Mouse (Mus musculus) kidney, postnatal 0 days (tissue): ENCODE results near the gene Rundc1. TPM values are rescaled to one million over a fixed set of nuclear protein-coding genes. Genes with fewer than 3 reads are reported as not detected.

ENCODE experiments used
- ATAC-seq: fragments of 200-750 bp; cut with Nextera tagmentation; replicated peaks from 2 replicates; pipeline ENCODE4 v1.8.0; 2017; ENCODE audit warnings: low read depth, moderate number of reproducible peaks, moderate TSS enrichment, moderate library complexity; ENCODE audit not compliant: low FRiP score
- DNase-seq: peaks from one replicate; pipeline ENCODE4 v3.0.0-alpha.2; 2016; ENCODE audit warnings: low spot score
- H3K27ac ChIP-seq: fragments of 300-500 bp; sonication (generic); 2 replicates; pipeline ENCODE4 v1.5.1; 2014; ENCODE audit warnings: mild to moderate bottlenecking
- H3K27me3 ChIP-seq: fragments of 300-500 bp; sonication (generic); 2 replicates; pipeline ENCODE4 v1.6.1; 2014; ENCODE audit warnings: low read length, mixed read lengths; ENCODE audit not compliant: insufficient read depth
- H3K36me3 ChIP-seq: fragments of 300-500 bp; sonication (generic); 2 replicates; pipeline ENCODE4 v1.6.1; 2014; ENCODE audit warnings: low read length, mixed read lengths; ENCODE audit not compliant: insufficient read depth
- H3K4me1 ChIP-seq: fragments of 300-500 bp; sonication (generic); replicated peaks from 2 replicates; pipeline ENCODE4 v1.6.1; 2014; ENCODE audit warnings: antibody characterized with exemption, low read length, mixed read lengths; ENCODE audit not compliant: insufficient read depth
- H3K4me2 ChIP-seq: fragments of 300-500 bp; sonication (generic); 2 replicates; pipeline ENCODE4 v1.6.1; 2014; ENCODE audit warnings: mild to moderate bottlenecking, low read length, moderate library complexity, mixed read lengths
- H3K4me3 ChIP-seq: fragments of 300-500 bp; sonication (generic); replicated peaks from 2 replicates; pipeline ENCODE4 v1.5.1; 2014; ENCODE audit warnings: low read depth, low read length
- H3K9ac ChIP-seq: fragments of 300-500 bp; sonication (generic); 2 replicates; pipeline ENCODE4 v1.6.1; 2014; ENCODE audit warnings: low read depth, low read length
- H3K9me3 ChIP-seq: fragments of 300-500 bp; sonication (generic); replicated peaks from 2 replicates; pipeline ENCODE4 v1.6.1; 2016; ENCODE audit warnings: low read length, inconsistent platforms, mixed read lengths
- CTCF ChIP-seq: IDR thresholded peaks from 2 replicates; pipeline ENCODE4 v1.5.1; 2016; ENCODE audit warnings: antibody characterized with exemption, low read depth, mild to moderate bottlenecking, moderate library complexity
- WGBS: fragments of 180-500 bp; shearing (Covaris S2); extraction: QIAGEN DNeasy Blood & Tissue Kit; methylation state at CpG from one replicate; pipeline ENCODE4 v1.1.7; 2014; 5-methylcytosine and 5-hydroxymethylcytosine counted together
- microRNA-seq: library from miRNA; unstranded; fragments of <30 nt; microRNA quantifications from one replicate; pipeline ENCODE4, GENCODE M21; 2016
- polyA plus RNA-seq: library from polyadenylated mRNA; unstranded; fragments of >200 nt; fragmentation: Nextera tagmentation; extraction: Ambion mirVana; gene quantifications from 2 replicates; pipeline ENCODE4 v1.2.1, GENCODE M21; 2015

Rundc1 gene
- polyA plus RNA-seq, 1 experiment from 2014 or later: 19.6 TPM

DNA sequence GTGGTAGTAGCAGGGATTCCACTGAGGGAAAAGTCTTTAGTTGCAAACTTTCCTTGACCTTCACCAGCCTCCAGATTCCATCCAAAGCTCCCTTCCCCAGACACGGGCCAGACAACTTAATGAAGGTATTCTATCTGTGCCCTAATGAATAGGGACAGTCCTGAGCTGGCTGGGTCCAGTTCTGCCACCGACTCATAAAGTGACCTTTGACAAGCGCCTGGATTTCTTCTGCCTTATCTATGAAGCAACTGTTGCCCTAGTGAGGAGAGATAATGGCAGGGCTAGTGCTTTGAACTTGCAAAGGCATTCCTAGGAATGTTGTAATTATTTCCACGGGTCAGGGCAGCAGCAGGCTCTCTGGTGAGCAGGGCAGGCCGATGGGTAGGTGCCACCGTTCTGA is 56.0 kb downstream of the Rundc1 start:
- Histone ChIP-seq H3K9ac (no peak overlapping the region), H3K4me1 (no peaks in the 10 kb centered on the region; the same call in 1 of the 2 replicates), H3K9me3 (no peaks in the 10 kb centered on the region), H3K36me3 (no peaks in the 10 kb centered on the region), H3K4me3 (no peak overlapping the region), H3K27ac (no peak overlapping the region), H3K4me2 (no peak overlapping the region), H3K27me3 (no peaks in the 10 kb centered on the region)
- TF ChIP-seq CTCF: no peak
- ATAC-seq (no peak), DNase-seq (no peak)
- 63% methylated on average over 6 of the region's 6 CpGs for WGBS

DNA sequence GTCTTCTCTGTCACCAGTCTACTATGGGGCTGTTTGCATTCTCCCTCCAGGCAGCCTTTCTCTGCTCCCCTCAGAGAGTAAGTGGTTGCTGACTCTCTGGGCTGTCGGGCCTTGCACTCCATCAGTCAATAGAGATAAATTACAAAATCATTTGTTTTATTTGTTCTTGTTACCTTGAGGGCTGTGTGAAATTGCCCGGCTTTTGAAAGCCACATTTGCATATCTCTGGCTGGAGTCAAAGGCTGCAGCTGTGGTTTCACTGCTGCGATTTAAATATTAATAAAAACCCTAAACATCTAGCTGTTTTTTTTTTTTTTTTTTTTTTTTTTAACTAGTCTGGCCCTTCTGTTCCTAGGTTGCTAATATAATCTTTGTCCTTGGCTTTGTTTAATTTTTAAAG is 58.9 kb downstream of the Rundc1 start:
- no peak overlapping the region for H3K4me2 ChIP-seq
- ATAC-seq (no peak), DNase-seq (no peak)
- H3K27ac ChIP-seq: no peak overlapping the region
- 35% methylated on average over 3 of the region's 3 CpGs for WGBS
- TF ChIP-seq CTCF: no peak
- H3K4me1 ChIP-seq: no peaks in the 10 kb centered on the region; the same call in 1 of the 2 replicates
- no peak overlapping the region for H3K4me3 ChIP-seq
- H3K9me3 ChIP-seq: no peaks in the 10 kb centered on the region
- no peak overlapping the region for H3K9ac ChIP-seq
- 0 out of 2 replicates have a peak, but pooled peaks cover 4% of the 10 kb centered on the region for H3K36me3 ChIP-seq
- no peaks in the 10 kb centered on the region for H3K27me3 ChIP-seq

DNA sequence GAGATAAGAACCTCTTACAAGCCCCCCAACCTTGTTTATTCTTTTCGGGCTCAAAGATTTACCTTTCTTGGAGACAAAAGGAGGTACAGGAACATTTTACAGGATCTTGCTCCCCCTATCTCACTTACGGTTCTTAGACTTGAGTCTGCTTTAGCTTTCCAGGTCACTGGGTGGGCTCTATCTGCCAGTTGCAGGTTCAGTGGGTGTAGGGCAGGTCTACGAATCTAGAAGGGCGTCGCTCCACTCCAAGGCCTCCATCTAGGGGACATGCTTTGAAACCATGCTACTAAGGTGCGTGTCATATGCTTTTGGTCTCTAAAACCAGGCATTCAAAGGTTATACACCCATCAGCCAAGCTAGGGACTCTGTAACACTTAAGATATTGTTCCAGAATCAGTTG is 59.4 kb downstream of the Rundc1 start:
- Histone ChIP-seq H3K4me2 (no peak overlapping the region), H3K9me3 (no peaks in the 10 kb centered on the region), H3K4me1 (no peaks in the 10 kb centered on the region; the same call in 1 of the 2 replicates), H3K36me3 (0 out of 2 replicates have a peak, but pooled peaks cover 4% of the 10 kb centered on the region), H3K9ac (no peak overlapping the region), H3K4me3 (no peak overlapping the region), H3K27me3 (no peaks in the 10 kb centered on the region), H3K27ac (no peak overlapping the region)
- no peak for TF ChIP-seq CTCF
- no peak for DNase-seq
- WGBS: 83% methylated on average over 6 of the region's 6 CpGs
- ATAC-seq: no peak

DNA sequence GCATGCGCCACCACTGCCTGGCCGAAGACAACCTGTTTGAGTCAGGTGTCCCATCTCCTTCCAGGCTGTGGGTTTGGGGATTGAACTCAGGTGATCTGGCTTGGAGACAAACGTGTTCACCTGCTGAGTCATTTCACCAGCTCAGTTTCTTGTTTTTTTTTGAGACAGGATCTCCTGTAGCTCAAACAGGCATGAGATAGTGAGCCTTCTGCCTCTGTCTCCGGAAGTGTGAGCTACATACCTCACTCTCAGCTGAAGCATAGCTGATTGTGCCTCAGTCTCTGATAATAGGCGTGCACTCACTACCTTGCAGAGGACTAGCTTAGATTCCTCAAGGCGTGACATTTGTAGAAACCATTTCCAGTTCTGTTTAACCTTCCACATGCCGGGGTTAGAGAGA is 59.9 kb downstream of the Rundc1 start:
- Histone ChIP-seq H3K36me3 (0 out of 2 replicates have a peak, but pooled peaks cover 4% of the 10 kb centered on the region), H3K4me3 (no peak overlapping the region), H3K4me2 (no peak overlapping the region), H3K4me1 (no peaks in the 10 kb centered on the region), H3K9me3 (no peaks in the 10 kb centered on the region), H3K27me3 (no peaks in the 10 kb centered on the region), H3K27ac (no peak overlapping the region), H3K9ac (no peak overlapping the region)
- ATAC-seq: no peak
- WGBS: 87% methylated on average over 7 of the region's 7 CpGs
- TF ChIP-seq CTCF: no peak
- DNase-seq: no peak

Small RNA genes within 50 kb of the gene (microRNA-seq; reads per million reads assigned to microRNA genes)
- not detected for gene Mir6929

Other genes with a start within 250 kb of the Rundc1 start
- 0.36 and 0.45 TPM in 2 replicates for gene Ccr10, start 249.6 kb upstream of the Rundc1 start, polyA plus RNA-seq
- 18.6 and 20.3 TPM in 2 replicates for gene Ezh1, start 198.6 kb upstream of the Rundc1 start, polyA plus RNA-seq
- gene Ramp2, start 179.1 kb upstream of the Rundc1 start, polyA plus RNA-seq: 242 and 247 TPM in 2 replicates
- gene Vps25, start 171.4 kb upstream of the Rundc1 start, polyA plus RNA-seq: 179 and 180 TPM in 2 replicates
- gene Wnk4, start 164.5 kb upstream of the Rundc1 start, polyA plus RNA-seq: 47.0 and 48.8 TPM in 2 replicates
- 1.5 and 2.0 TPM in 2 replicates for gene Cntd1, start 146.1 kb upstream of the Rundc1 start, polyA plus RNA-seq
- 209 and 211 TPM in 2 replicates for gene Coa3, start 146.0 kb upstream of the Rundc1 start, polyA plus RNA-seq
- 156 and 165 TPM in 2 replicates for gene Becn1, start 122.8 kb upstream of the Rundc1 start, polyA plus RNA-seq
- gene Psme3, start 108.9 kb upstream of the Rundc1 start, polyA plus RNA-seq: 102 and 104 TPM in 2 replicates
- gene Aoc2, start 100.0 kb upstream of the Rundc1 start, polyA plus RNA-seq: 0.37 and 0.58 TPM in 2 replicates
- gene Aoc3, start 94.5 kb upstream of the Rundc1 start, polyA plus RNA-seq: 1.8 and 2.0 TPM in 2 replicates
- 23.2 and 37.0 TPM in 2 replicates for gene G6pc, start 57.5 kb upstream of the Rundc1 start, polyA plus RNA-seq
- gene Aarsd1, start 7.5 kb upstream of the Rundc1 start, polyA plus RNA-seq: 58.4 and 66.0 TPM in 2 replicates
- 4.0 and 4.5 TPM in 2 replicates for gene Gm27029, start 289 bp upstream of the Rundc1 start, polyA plus RNA-seq
- gene Ptges3l, start 248 bp downstream of the Rundc1 start, polyA plus RNA-seq: 8.7 and 11.5 TPM in 2 replicates
- gene Rpl27, start 17.2 kb downstream of the Rundc1 start, polyA plus RNA-seq: 396 and 448 TPM in 2 replicates
- 30.0 and 30.8 TPM in 2 replicates for gene Ifi35, start 23.3 kb downstream of the Rundc1 start, polyA plus RNA-seq
- gene Rnd2, start 39.9 kb downstream of the Rundc1 start, polyA plus RNA-seq: 10.3 and 11.1 TPM in 2 replicates
- gene Vat1, start 41.1 kb downstream of the Rundc1 start, polyA plus RNA-seq: 37.7 and 38.6 TPM in 2 replicates
- gene Brca1, start 126.9 kb downstream of the Rundc1 start, polyA plus RNA-seq: 4.2 and 6.3 TPM in 2 replicates
- gene Nbr1, start 127.1 kb downstream of the Rundc1 start, polyA plus RNA-seq: 62.6 and 63.3 TPM in 2 replicates
- gene Tmem106a, start 157.2 kb downstream of the Rundc1 start, polyA plus RNA-seq: 19.4 and 20.9 TPM in 2 replicates
- 0.37 TPM in 1 of 2 replicates, not detected in the other for gene Gm11634, start 174.2 kb downstream of the Rundc1 start, polyA plus RNA-seq
- gene Rdm1, start 202.1 kb downstream of the Rundc1 start, polyA plus RNA-seq: 30.9 and 37.6 TPM in 2 replicates
- 7.0 and 7.9 TPM in 2 replicates for gene Arl4d, start 240.5 kb downstream of the Rundc1 start, polyA plus RNA-seq